Mouse (Mus musculus) limb, embryonic 13.5 days (tissue): ENCODE results near the gene Mtg2. TPM values are rescaled to one million over a fixed set of nuclear protein-coding genes. Genes with fewer than 3 reads are reported as not detected.
A peak's percentile ranks its signal among the peaks of the same experiment; 100 is the strongest.

Source experiments
- ATAC-seq: fragments of 200-750 bp; cut with Nextera tagmentation; 2 replicates; pipeline ENCODE4 v1.8.0; 2017; ENCODE audit warnings: low read depth, moderate number of reproducible peaks, moderate TSS enrichment; ENCODE audit not compliant: low FRiP score
- H3K27ac ChIP-seq: fragments of 300-500 bp; sonication (generic); 2 replicates; pipeline ENCODE4 v1.5.1; 2015; ENCODE audit warnings: inconsistent platforms, mild to moderate bottlenecking, moderate library complexity
- H3K27me3 ChIP-seq: fragments of 300-500 bp; sonication (generic); 2 replicates; pipeline ENCODE4 v1.6.1; 2015; ENCODE audit warnings: mild to moderate bottlenecking, inconsistent platforms
- H3K36me3 ChIP-seq: fragments of 300-500 bp; sonication (generic); 2 replicates; pipeline ENCODE4 v1.6.1; 2015; ENCODE audit warnings: inconsistent platforms, mild to moderate bottlenecking, moderate library complexity
- H3K4me1 ChIP-seq: fragments of 300-500 bp; sonication (generic); 2 replicates; pipeline ENCODE4 v1.6.1; 2015; ENCODE audit warnings: inconsistent platforms
- H3K4me2 ChIP-seq: fragments of 300-500 bp; sonication (generic); replicated peaks from 2 replicates; pipeline ENCODE4 v1.6.1; 2015; ENCODE audit warnings: inconsistent platforms, mild to moderate bottlenecking, moderate library complexity
- H3K4me3 ChIP-seq: fragments of 300-500 bp; sonication (generic); 2 replicates; pipeline ENCODE4 v1.5.1; 2015; ENCODE audit warnings: moderate library complexity, mild to moderate bottlenecking, inconsistent platforms
- H3K9ac ChIP-seq: fragments of 300-500 bp; sonication (generic); 2 replicates; pipeline ENCODE4 v1.6.1; 2015; ENCODE audit warnings: mild to moderate bottlenecking, inconsistent platforms
- H3K9me3 ChIP-seq: fragments of 300-500 bp; sonication (generic); 2 replicates; pipeline ENCODE4 v1.6.1; 2016; ENCODE audit warnings: inconsistent platforms
- WGBS: fragments of 180-500 bp; shearing (Covaris S2); methylation state at CpG from one replicate; pipeline ENCODE4 v1.1.7; 2015; 5-methylcytosine and 5-hydroxymethylcytosine counted together
- polyA plus RNA-seq: library from polyadenylated mRNA; unstranded; fragments of >200 nt; fragmentation: Nextera tagmentation; extraction: Ambion mirVana; gene quantifications from 2 replicates; pipeline ENCODE4 v1.2.1, GENCODE M21; 2015

The Mtg2 gene
- polyA plus RNA-seq, 1 experiment from 2014 or later = 29.9 TPM

- no peaks in the 10 kb centered on the region for H3K27me3 ChIP-seq
- H3K27ac ChIP-seq = no peak overlapping the region
- H3K4me2 ChIP-seq = peak overlapping the region; percentile 87
- peaks cover 35% of the 10 kb centered on the region for H3K4me1 ChIP-seq
- no peaks in the 10 kb centered on the region for H3K9me3 ChIP-seq
- H3K9ac ChIP-seq = peak overlapping the region; percentile 95
- 40% methylated on average over 6 of the region's 6 CpGs for WGBS
- no peak for ATAC-seq
- H3K4me3 ChIP-seq = peak overlapping the region; percentile 97
- peaks cover 43% of the 10 kb centered on the region for H3K36me3 ChIP-seq
Observed at GRCm38 (mm10) chr2:180040406-180040805, 30.0 kb upstream of the Mtg2 start.

GRCm38 (mm10) chr2:180041577-180042255, 28.7 kb upstream of the Mtg2 start:
- Histone ChIP-seq H3K27me3 (no peaks in the 10 kb centered on the region), H3K27ac (peak overlapping the region; percentile 91), H3K9ac (peak overlapping the region; percentile 95), H3K4me3 (peak overlapping the region; percentile 97), H3K4me2 (peak overlapping the region; percentile 87), H3K36me3 (peaks cover 34% of the 10 kb centered on the region), H3K9me3 (no peaks in the 10 kb centered on the region), H3K4me1 (peaks cover 35% of the 10 kb centered on the region)
- under 1% methylated on average over 59 of the region's 66 CpGs for WGBS
- peak; percentile 28 for ATAC-seq

GRCm38 (mm10) chr2:180042256-180042857, 28.0 kb upstream of the Mtg2 start, which contains the start of the genes Psma7 and Ss18l1:
TSS of gene Psma7 (minus strand) at chr2:180042433.
TSS of gene Ss18l1 (plus strand) at chr2:180042509.
- Histone ChIP-seq H3K36me3 (peaks cover 31% of the 10 kb centered on the region), H3K4me1 (peaks cover 35% of the 10 kb centered on the region), H3K9me3 (no peaks in the 10 kb centered on the region), H3K27me3 (no peaks in the 10 kb centered on the region), H3K27ac (peak within 1 kb of the TSS; percentile 91), H3K9ac (peak within 1 kb of the TSS; percentile 95), H3K4me3 (peak within 1 kb of the TSS; percentile 97), H3K4me2 (peak within 1 kb of the TSS; percentile 87)
- ATAC-seq = peak; percentile 95
- under 1% methylated on average over 77 of the region's 78 CpGs for WGBS

- peak overlapping the region; percentile 91 for H3K27ac ChIP-seq
- WGBS = under 1% methylated on average over 64 of the region's 66 CpGs
- H3K9me3 ChIP-seq = no peaks in the 10 kb centered on the region
- H3K27me3 ChIP-seq = no peaks in the 10 kb centered on the region
- peaks cover 35% of the 10 kb centered on the region for H3K4me1 ChIP-seq
- H3K9ac ChIP-seq = peak overlapping the region; percentile 95
- peak; percentile 43 for ATAC-seq
- H3K36me3 ChIP-seq = peaks cover 26% of the 10 kb centered on the region
- peak overlapping the region; percentile 97 for H3K4me3 ChIP-seq
- H3K4me2 ChIP-seq = peak overlapping the region; percentile 87
Observed at GRCm38 (mm10) chr2:180042858-180043515, 27.4 kb upstream of the Mtg2 start.

- Histone ChIP-seq H3K9ac (no peak overlapping the region), H3K9me3 (no peaks in the 10 kb centered on the region), H3K4me2 (no peak overlapping the region), H3K27ac (no peak overlapping the region), H3K4me1 (peaks cover 32% of the 10 kb centered on the region), H3K27me3 (no peaks in the 10 kb centered on the region), H3K36me3 (peaks cover 10% of the 10 kb centered on the region; the same call in 1 of the 2 replicates), H3K4me3 (no peak overlapping the region)
- 53% methylated on average over 4 of the region's 4 CpGs for WGBS
- no peak for ATAC-seq
Observed at GRCm38 (mm10) chr2:180045283-180045682, 25.1 kb upstream of the Mtg2 start.

GRCm38 (mm10) chr2:180047580-180047979, 22.8 kb upstream of the Mtg2 start:
- Histone ChIP-seq H3K4me3 (no peak overlapping the region), H3K9me3 (no peaks in the 10 kb centered on the region), H3K4me2 (no peak overlapping the region), H3K27me3 (no peaks in the 10 kb centered on the region), H3K36me3 (peaks cover 14% of the 10 kb centered on the region), H3K27ac (no peak overlapping the region), H3K4me1 (peaks cover 20% of the 10 kb centered on the region), H3K9ac (no peak overlapping the region)
- ATAC-seq = no peak
- 89% methylated on average over 3 of the region's 3 CpGs for WGBS

- H3K27me3 ChIP-seq = no peaks in the 10 kb centered on the region
- H3K9me3 ChIP-seq = no peaks in the 10 kb centered on the region
- H3K4me2 ChIP-seq = no peak overlapping the region
- H3K4me3 ChIP-seq = no peak overlapping the region
- no peak overlapping the region for H3K9ac ChIP-seq
- H3K4me1 ChIP-seq = peaks cover 20% of the 10 kb centered on the region
- no peak for ATAC-seq
- WGBS = 92% methylated on average over 18 of the region's 18 CpGs
- H3K27ac ChIP-seq = no peak overlapping the region
- H3K36me3 ChIP-seq = peaks cover 20% of the 10 kb centered on the region
Observed at GRCm38 (mm10) chr2:180047980-180048635, 22.3 kb upstream of the Mtg2 start.

GRCm38 (mm10) chr2:180050986-180051385, 19.4 kb upstream of the Mtg2 start:
- H3K9ac ChIP-seq = no peak overlapping the region; the same call in 1 of the 2 replicates
- H3K27me3 ChIP-seq = no peaks in the 10 kb centered on the region
- 21% methylated on average over 5 of the region's 5 CpGs for WGBS
- H3K27ac ChIP-seq = no peak overlapping the region
- H3K36me3 ChIP-seq = peaks cover 47% of the 10 kb centered on the region
- no peaks in the 10 kb centered on the region for H3K4me1 ChIP-seq
- H3K4me2 ChIP-seq = no peak overlapping the region
- no peak overlapping the region for H3K4me3 ChIP-seq
- ATAC-seq = peak; percentile 48; the same call in 1 of the 2 replicates
- no peaks in the 10 kb centered on the region for H3K9me3 ChIP-seq

- H3K4me1 ChIP-seq = no peaks in the 10 kb centered on the region
- WGBS = 90% methylated on average over 14 of the region's 14 CpGs
- H3K9me3 ChIP-seq = no peaks in the 10 kb centered on the region
- no peaks in the 10 kb centered on the region for H3K27me3 ChIP-seq
- no peak overlapping the region for H3K27ac ChIP-seq
- no peak overlapping the region for H3K4me3 ChIP-seq
- H3K9ac ChIP-seq = no peak overlapping the region
- ATAC-seq = no peak
- H3K4me2 ChIP-seq = no peak overlapping the region
- H3K36me3 ChIP-seq = peaks cover 51% of the 10 kb centered on the region
Observed at GRCm38 (mm10) chr2:180051986-180052733, 18.2 kb upstream of the Mtg2 start.

GRCm38 (mm10) chr2:180053001-180053400, 17.4 kb upstream of the Mtg2 start:
- no peak overlapping the region for H3K27ac ChIP-seq
- no peaks in the 10 kb centered on the region for H3K4me1 ChIP-seq
- H3K9ac ChIP-seq = no peak overlapping the region
- WGBS = 97% methylated on average over 9 of the region's 9 CpGs
- H3K27me3 ChIP-seq = no peaks in the 10 kb centered on the region
- ATAC-seq = no peak
- peaks cover 58% of the 10 kb centered on the region for H3K36me3 ChIP-seq
- no peak overlapping the region for H3K4me3 ChIP-seq
- no peaks in the 10 kb centered on the region for H3K9me3 ChIP-seq
- H3K4me2 ChIP-seq = no peak overlapping the region

- Histone ChIP-seq H3K4me3 (no peak overlapping the region), H3K27me3 (no peaks in the 10 kb centered on the region), H3K36me3 (peaks cover 70% of the 10 kb centered on the region), H3K9ac (no peak overlapping the region), H3K9me3 (no peaks in the 10 kb centered on the region), H3K27ac (no peak overlapping the region), H3K4me2 (no peak overlapping the region), H3K4me1 (no peaks in the 10 kb centered on the region)
- ATAC-seq = no peak
- WGBS = 93% methylated on average over 11 of the region's 11 CpGs
Observed at GRCm38 (mm10) chr2:180063338-180064131, 6.9 kb upstream of the Mtg2 start.
